Mouse (Mus musculus) T-helper 17 cell (primary cell): ENCODE results near the gene Bag5.

ENCODE experiments used
- in situ Hi-C, 2 experiments: fragments of 300-600 bp; cut with MboI, MseI; formaldehyde crosslinking; loops; 1 replicate in 1 of 2; 2 replicates in 1 of 2; pipeline ENCODE4 v1.15.1; 2025; ENCODE audit warnings: high pct_unique_total_duplicates in 2 of 2

The Bag5 gene

DNA sequence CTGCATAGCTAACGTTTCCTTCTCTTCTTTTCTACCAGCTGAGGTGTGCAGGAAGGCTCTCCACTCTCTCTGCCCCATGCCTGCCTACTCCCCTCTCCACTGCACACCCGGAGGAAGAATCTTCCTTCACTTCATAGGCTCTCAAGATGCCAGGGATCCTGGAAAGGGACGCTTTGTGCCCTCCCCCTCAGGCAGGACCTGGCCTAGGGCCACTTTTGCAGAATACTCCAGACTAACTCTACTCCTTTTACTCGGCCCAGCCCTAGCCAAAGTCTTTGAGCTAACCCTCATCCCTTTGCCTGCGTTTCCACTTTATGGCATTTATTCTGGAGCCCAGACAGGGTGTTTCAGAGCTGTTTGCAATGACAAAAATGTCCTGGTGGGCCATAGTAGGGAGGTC, 35.6 kb downstream of the Bag5 start:
- in situ Hi-C loops = no loop called here

DNA sequence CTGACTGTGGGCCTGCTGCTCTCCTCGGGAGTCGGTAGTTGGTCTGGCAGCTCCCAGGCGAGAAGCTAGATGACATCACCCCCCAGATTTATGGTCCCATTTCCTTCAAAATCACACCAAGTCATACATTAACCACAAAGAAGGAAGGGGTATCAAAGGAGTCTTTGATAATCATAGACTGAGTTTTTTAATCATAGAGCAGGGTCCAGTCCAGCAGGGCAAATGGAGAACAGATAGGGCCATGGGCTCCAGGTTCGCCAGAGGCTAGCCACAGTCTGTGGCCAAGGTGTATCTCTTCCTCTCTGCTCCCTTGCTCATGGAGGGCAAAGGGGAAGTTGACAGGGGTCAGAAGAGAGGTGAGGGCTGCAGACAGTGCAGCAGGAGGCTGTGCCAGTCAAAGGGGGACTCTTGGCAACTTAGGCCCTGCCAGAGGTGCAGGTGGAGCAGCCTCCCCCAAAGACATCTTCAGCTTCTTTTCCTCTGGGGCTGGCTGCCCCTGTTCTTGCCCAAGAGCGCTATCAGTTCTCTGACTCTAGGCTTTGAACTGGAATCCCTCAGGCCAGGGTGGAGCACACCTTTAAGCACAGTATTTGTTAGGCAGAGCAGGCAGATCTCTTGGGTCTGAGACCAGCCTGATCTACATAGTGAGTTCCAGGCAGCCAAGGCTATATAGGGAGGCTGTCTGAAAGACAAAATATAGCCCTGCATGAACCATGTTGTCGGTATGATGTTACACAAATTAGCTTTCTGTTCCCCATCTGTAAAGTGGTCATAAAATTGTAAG, 37.1 kb downstream of the Bag5 start:
- in situ Hi-C loops = no loop called here

DNA sequence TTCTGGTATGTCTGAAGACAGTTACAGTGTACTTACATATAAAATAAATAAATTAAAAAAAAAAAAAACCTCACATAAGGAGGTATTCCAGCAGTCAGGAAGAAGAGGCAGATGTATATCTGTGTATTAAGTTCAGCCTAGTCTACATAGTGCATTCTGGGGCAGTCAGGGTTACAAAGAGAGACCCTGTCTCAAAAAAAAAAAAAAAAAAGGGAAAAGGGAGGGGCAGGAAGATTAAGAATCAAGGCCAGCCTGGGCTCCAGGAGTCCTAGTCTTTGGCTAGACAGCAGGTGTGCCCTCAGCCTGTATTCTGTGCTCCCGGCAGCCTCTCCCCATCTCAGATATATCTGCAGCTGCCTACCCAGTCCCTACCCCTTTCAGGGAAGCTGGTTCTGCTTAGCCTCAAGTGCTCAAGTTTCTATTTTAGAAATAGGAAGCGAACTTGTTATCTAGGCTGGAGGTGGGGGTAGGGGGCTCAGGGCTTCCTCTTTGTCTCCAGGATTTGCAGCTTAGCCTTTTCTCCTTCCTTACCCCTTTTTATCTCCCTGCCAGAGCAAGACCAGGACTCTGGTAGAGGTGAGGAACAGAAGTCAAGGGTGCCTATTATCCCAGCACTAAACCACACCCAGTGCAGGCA, 38.1 kb downstream of the Bag5 start:
- in situ Hi-C loops = no loop called here

DNA sequence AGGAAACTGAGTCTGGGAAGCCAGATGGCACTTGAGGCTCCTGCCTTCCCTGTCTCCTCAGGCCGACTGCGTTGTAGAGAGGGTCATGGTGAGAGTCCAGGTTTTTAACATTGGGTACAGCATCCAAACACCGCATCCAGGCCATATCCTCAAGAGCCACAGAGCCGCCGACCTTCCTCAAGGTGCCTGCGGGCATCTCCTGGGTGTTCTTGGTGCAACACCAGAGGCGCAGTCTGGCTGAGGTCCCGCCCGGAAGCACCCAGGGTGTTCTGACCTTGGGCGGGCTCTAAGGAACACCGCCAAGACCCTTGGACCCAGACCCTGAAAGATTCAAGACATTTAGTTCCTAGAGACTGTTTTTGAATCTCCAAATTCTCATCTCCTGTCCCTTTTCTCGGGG, 40.5 kb downstream of the Bag5 start:
- in situ Hi-C loops = no loop called here

DNA sequence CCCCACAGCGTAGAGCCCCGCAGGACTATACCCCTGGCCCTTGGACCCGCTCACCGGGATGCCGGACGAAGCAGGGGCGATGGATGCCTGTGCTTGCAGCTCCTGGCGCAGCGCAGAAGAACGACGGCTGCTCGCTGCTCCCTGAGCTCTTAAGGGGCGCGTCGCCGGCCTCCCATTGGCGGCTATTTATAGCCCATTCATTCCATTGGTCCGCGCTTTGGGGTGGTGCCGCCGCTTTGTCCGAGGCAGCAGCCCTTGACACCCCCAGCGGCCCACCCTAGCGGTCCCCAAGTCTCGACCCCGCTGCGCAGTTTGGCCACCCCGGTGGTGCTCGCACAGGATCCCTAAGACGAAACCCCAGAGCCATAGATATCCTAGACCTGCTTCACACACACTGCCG, 40.9 kb downstream of the Bag5 start, which contains the start of gene Ckb:
Gene Ckb (minus strand): TSS at position 163 of the 400 bp plus-strand sequence.
- in situ Hi-C loops = no loop called here

DNA sequence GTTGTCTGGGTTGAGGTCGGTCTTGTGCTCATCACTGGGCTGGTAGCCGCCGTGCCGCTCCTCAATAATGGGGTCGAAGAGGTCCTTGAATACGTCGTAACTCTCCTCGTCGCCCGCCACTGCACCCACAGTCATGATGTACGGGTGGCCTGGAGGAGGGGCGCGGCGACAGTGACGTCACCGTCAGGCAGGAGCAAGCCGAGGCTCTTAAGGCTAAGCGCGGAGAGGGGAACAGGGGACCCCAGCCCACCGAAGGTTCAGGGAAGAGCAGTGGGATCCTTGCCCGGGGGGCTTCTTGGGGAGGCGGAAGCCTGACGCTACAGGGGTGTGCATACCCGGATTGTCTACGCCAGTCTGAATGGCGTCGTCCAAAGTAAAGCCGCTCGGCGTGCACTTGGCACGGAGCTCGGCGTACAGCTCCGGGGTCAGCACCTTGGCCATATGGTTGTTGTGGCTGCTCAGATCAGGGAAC, 41.6 kb downstream of the Bag5 start:
- in situ Hi-C loops = no loop called here

DNA sequence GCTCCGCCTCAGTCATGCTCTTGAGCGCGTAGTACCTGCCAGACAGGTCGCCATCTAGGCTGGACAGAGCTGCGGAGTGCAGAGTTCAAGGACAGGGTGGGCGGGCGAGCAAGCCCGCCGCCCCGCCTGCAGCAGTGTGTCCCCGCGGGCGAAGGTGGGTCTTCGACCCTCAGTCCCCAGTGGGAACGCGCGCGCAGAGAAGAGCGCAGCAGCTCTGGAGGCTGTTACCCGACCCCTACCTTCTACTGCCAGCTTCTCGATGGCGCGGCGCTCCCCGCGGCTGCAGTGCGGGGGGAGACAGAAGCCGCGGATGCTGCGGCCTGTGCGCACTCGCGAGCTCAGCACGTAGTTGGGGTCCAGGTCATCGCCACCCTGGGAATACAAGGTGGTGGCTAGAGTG, 42.1 kb downstream of the Bag5 start:
- in situ Hi-C loops = no loop called here

DNA sequence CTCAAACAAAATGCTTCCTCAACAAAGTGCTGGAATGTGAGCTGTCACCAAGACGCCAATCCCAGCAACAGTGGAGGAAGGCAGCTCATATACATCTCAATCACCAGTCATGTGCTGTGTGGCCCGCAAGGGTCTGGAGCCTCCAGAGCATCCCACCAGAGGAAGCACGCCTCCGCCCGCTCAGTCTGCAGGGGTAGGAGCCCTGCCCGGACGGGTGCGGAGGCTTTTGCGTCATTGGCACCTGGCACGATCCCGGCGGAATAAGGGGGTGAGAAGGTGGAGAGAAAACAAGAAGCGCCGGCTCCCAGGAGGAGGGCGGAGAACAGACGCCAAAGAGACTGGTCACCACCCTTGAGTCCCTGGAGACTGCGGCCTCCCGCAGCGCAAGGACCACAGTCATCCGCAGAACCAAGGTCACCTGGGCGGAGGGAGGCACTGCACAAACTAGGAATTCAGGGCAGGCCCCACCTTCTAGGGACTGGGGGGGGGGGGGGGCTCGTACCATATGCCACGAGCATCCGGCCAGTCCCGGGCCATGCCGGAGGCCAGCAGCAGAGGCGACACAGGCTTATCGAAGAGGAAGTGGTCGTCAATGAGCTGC, 42.6 kb downstream of the Bag5 start:
- in situ Hi-C loops = no loop called here

DNA sequence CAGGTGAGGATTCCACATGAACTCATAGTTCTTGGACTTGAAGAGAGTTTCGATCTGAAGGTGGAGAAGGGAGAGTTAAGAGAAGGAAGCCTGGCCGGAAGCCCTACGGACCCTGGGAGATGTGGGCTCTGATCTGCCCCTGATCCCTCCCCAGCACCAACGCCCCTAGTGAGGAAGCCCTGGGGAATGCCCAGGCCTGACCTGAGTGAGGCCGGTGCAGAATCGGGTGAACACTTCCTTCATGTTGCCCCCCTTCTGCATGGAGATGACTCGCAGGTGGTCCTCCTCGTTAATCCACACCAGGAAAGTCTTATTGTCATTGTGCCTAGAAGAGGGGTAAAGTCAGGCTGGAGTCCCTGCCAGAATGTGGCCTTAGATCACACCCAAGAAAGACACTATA, 43.1 kb downstream of the Bag5 start:
- in situ Hi-C loops = loop anchor here in 1 of 2 experiments (5.0 to 10.0 kb wide), 2 partner anchors 45 to 62 kb away; partner anchors contain the start of genes Apopt1 and Bag5

DNA sequence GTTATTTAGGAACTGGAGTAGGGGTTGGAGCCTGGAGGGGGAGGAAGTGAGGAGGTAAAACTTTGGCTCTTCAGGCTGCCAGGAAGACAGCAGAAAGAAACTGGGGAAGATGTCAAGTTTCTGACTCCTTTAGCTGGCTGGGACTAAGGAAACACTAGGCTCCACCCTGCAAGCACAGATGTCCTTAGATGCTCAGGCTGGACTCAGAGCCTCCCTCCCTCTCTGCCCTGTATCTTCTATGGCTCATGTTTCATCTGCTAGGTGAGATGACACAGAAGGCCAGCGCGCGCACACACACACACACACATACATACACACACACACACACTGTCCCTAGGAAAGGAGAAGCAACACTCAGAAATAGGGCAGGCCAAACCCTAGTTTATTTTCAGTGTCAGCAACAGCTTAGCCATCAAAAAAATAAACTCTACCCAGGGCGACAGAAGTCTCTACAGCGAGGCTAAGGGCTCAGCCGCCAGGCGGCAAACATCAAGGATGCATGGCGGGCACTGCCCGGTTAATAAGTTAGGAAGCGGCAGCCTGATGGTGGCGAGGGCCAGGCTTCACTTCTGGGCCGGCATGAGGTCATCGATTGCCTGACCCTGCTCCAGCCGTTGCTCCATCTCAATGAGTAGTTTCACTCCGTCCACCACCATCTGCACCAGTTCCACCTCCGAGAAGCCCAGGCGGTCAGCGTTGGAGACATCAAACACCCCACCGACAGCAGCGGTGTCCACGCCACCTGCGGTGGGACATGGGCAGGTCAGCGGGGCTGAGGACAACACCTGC, 43.9 kb downstream of the Bag5 start:
- in situ Hi-C loops = loop anchor here in 1 of 2 experiments (5.0 to 10.0 kb wide), 2 partner anchors 46 to 63 kb away; partner anchors contain the start of genes Apopt1 and Bag5

DNA sequence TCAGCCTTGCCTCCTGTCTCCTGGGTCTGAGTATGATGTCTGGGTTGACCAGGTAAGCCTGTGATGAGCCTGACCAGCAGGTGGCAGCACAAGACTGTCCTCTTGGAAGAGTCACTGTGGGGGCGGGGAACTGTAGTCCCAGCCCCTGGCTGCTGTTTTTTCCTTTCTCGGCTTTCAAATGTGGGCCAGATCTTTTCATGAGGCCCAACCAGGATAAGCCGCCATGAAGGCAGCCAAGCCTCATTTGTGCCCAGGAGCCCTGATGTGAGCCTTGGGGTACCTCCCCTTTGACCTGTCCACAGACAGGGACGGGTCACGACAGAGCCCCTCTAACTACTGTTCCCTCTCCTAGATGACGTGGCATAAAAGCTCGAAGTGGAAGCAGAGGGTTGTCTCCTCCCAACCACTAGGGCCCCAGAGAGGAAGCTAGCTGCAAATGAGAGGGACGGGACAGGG, 44.6 kb downstream of the Bag5 start:
- in situ Hi-C loops = loop anchor here in 1 of 2 experiments (5.0 to 10.0 kb wide), 2 partner anchors 46 to 64 kb away; partner anchors contain the start of genes Apopt1 and Bag5

DNA sequence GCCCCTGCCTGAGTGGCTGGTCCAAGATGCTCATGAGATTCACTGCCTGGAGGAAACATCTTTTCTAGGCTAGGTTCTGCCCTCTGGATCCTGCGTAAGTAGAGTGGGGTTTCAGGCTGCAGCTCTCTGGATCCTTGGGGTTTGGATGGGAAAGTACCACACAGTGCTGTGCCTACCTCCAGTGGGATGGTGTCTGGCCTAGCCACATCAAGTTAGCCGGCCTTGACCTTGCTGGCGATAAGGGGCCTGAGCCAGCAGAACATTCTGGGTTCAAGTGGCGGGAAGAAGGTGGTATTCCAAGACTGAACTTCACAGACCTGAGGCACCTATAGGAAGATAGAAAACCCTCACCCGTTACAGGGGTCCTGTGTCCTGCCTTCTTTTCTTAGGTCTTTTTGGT, 45.6 kb downstream of the Bag5 start:
- in situ Hi-C loops = loop anchor here in 1 of 2 experiments (5.0 to 10.0 kb wide), 2 partner anchors 47 to 65 kb away; partner anchors contain the start of genes Apopt1 and Bag5

DNA sequence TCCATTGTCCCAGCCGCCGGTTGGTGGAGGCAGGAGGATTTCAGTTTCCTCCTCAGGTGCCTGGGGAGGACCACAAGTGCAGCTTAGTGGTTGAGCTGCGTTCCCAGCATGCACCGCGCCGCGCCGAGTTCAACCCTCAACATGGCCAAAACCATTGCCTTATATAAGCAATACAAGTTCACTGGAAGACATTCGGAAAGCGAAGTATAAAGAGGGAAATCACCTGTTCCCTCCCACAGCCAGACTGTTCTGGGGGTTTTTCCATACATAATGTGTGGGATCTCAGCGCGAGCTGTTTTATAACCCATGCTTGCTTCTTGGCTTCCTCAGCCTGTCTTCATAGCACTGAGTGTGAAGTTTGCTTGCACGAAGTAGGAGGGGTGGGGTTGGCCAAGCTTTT, 46.7 kb downstream of the Bag5 start:
- in situ Hi-C loops = loop anchor here in 1 of 2 experiments (5.0 to 10.0 kb wide), 2 partner anchors 48 to 66 kb away; partner anchors contain the start of genes Apopt1 and Bag5

DNA sequence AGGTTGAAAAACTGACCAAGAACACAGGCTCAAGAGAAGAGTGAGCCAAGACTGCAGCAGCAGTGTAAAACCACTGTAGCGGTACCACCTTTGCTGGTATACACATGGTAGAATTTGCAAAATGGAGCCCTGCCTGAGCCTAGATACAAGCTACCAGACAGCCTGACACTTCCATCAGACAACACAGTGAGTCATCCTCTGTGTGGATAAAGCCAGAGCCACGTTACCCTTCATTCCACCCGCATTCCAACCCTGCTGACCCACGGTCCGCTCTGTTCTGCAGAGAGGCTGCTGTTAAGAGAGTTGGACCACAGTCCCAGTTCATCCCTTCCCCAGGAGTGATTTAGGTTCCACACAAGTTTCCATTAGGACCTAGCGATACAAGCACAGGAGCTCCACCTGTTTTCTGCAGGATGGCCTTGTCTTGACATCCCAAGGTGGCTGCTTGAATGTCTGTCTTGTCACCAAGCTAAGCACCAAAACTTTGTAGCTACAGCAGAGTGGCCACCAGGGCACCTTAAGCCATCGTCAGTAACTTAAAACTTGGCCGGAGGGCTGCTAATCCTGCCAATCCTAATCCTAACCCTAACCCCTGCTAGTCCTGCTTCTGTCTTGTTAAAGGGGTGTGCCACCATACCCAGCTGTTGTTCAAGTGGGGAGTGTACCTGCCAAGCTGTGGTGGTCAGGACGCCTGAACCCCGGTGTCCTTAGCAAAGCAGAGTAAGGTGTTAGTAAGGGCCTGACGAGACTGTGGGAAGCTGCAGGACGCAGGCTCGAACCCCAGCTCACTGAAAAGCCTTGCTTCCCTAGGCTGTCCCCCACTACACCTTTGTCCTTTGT, 47.8 kb downstream of the Bag5 start:
- in situ Hi-C loops = loop anchor here in 1 of 2 experiments (5.0 to 10.0 kb wide), 2 partner anchors 50 to 67 kb away; partner anchors contain the start of genes Apopt1 and Bag5

DNA sequence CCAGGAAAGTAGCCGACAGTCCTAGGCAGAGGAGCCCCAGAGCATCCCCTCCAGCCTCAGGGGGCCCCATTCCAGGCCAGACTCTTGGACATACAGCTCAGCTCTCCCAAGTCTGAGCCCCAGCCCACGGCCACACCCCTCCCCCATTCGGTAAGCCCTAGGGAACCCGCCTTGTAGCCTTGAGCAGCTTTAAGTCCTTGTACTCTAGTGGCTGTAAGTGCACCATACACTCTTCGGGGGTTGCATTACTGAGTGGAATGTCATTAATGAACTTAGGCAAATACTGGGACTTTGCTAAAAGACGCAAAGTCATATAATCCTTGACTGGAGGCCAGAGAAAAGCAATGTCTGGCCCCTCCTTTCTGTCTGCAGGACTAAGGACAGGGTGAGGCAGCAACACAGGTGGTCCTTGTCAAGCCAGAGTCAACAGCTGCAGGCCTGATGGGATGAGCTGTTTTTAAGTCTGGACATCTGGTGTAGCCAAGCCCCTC, 48.9 kb downstream of the Bag5 start:
- in situ Hi-C loops = loop anchor here in 1 of 2 experiments (10.0 kb wide), 1 partner anchor 51 kb away; the partner anchor contains the start of genes Apopt1 and Bag5

DNA sequence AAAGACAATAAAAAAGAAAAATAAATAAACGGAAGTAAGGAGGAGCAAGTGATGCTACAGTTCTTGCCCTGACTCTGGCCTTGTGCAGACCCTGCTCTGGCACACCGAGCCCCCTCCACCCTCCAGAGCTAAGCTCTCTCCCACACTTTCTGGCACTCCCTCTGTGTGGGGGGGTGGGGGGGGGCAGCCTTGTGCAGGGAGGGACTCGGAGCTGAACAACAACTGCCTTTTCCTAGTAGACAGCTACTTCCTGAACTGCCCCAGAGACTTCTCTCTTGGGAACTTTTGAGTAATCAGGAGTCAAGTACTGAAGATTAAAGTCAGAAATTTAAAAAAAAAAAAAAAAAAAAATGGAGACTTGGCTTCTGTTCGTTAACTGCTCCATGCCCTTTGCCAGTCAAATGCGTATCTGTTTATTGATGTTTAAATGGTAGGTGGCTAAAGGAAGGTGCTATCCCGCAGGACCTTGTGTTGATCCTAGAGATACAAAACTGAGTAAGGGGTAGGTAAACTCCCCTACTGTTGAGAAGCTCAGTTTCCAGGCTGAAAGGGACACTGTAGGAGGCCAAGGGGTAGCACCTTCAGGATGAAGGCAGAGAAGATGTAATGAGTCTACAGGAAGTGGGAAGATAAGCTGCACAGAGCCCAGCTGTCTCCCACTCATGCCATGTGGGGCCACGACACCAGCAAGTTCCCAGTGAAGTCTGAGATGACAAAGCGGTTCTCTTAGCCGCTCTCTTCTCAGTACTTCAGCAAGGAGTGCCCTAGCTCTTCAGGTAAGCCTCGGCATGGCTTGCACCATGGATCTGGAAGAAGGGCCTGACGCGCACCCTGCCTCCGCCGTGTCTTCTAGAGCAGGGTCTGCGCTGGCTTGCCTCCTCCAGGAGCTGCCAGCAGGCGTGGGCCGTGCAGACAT, 49.6 kb downstream of the Bag5 start:
- in situ Hi-C loops = loop anchor here in 1 of 2 experiments (10.0 kb wide), 1 partner anchor 51 kb away; the partner anchor contains the start of genes Apopt1 and Bag5

DNA sequence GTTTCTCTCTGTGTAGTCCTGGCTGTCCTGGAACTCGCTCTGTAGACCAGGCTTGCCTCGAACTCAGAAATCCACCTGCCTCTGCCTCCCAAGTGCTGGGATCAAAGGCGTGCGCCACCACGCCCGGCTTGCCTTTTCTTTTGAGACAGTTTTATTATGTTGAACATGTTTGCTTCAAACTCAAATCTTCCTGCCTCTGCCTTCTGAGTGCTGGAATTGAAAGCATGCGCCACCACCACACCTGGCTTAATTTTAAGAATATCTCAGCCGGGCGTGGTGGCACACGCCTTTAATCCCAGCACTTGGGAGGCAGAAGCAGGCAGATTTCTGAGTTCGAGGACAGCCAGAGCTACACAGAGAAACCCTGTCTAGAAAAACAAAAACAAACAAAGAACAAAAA, 51.5 kb downstream of the Bag5 start:
- in situ Hi-C loops = loop anchor here in 1 of 2 experiments (10.0 kb wide), 1 partner anchor 53 kb away; the partner anchor contains the start of genes Apopt1 and Bag5

DNA sequence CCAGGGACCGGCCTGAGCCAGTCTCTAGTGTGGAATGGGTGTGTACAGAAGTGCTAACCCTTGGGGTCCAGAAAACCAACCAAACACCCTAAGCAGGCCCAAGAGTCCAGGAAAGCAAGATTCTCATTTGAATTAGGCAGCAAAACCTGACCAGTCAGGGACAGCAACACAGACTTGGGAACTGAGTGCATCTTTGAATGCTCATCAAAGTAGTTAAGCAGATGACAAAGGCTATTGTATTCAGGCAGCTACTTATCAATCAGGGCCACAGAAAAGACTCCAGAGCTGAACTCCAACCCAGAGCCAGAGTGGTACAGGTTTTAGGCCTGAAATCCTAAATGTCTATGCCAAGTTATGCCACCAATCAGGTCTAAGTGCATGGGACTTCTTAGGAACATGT, 52.4 kb downstream of the Bag5 start:
- in situ Hi-C loops = loop anchor here in 1 of 2 experiments (10.0 kb wide), 1 partner anchor 54 kb away; the partner anchor contains the start of genes Apopt1 and Bag5
